Mouse (Mus musculus) cerebellum, postnatal 14 days (tissue): ENCODE results near the gene Hlcs.
"Not testable (repeated sequence)": the region's sequence is repeated elsewhere in the genome, so short reads cannot be mapped to it uniquely, and the experiment has no call there.

Experiments used
- DNase-seq, 2 experiments: peaks; one replicate each; pipeline ENCODE4 v3.0.0; 2021; ENCODE audit warnings: mixed read lengths in 2 of 2

Gene Hlcs

GRCm38 (mm10) chr16:94313229-94314030 is at the start of gene Hlcs:
Hlcs (minus strand) TSS chr16:94313571.
- peak; percentile 99 for DNase-seq

- peak; percentile 63 to 66 for DNase-seq
Measured at GRCm38 (mm10) chr16:94362174-94362873, 49.0 kb upstream of the Hlcs start.

- DNase-seq = no peak
Measured at GRCm38 (mm10) chr16:94360578-94361350, 47.4 kb upstream of the Hlcs start.

GRCm38 (mm10) chr16:94358091-94358490 is 44.7 kb upstream of the Hlcs start:
- DNase-seq = no peak

GRCm38 (mm10) chr16:94356776-94357494 is 43.6 kb upstream of the Hlcs start:
- DNase-seq = no peak

- no peak for DNase-seq
Measured at GRCm38 (mm10) chr16:94356046-94356445, 42.7 kb upstream of the Hlcs start.

- DNase-seq = no peak
Measured at GRCm38 (mm10) chr16:94354450-94354849, 41.1 kb upstream of the Hlcs start.

- DNase-seq = no peak
Measured at GRCm38 (mm10) chr16:94350287-94350677, 36.9 kb upstream of the Hlcs start.

- DNase-seq = peak in 1 of 2 experiments; percentile 20
Measured at GRCm38 (mm10) chr16:94349588-94350286, 36.4 kb upstream of the Hlcs start.

GRCm38 (mm10) chr16:94348779-94349178 is 35.4 kb upstream of the Hlcs start:
- no peak for DNase-seq

- DNase-seq = no peak
Measured at GRCm38 (mm10) chr16:94347080-94347731, 33.8 kb upstream of the Hlcs start.

- no peak for DNase-seq
Measured at GRCm38 (mm10) chr16:94345733-94346132, 32.4 kb upstream of the Hlcs start.

GRCm38 (mm10) chr16:94339164-94340160 is 26.1 kb upstream of the Hlcs start:
- not testable (repeated sequence) for DNase-seq

GRCm38 (mm10) chr16:94335656-94336055 is 22.3 kb upstream of the Hlcs start:
- DNase-seq = no peak

GRCm38 (mm10) chr16:94331886-94332252 is 18.5 kb upstream of the Hlcs start:
- DNase-seq = peak; percentile 72 to 81

- no peak for DNase-seq
Measured at GRCm38 (mm10) chr16:94331233-94331885, 18.0 kb upstream of the Hlcs start.

- DNase-seq = peak in 1 of 2 experiments; percentile 16
Measured at GRCm38 (mm10) chr16:94330429-94330828, 17.1 kb upstream of the Hlcs start.

- peak in 1 of 2 experiments; percentile 6 for DNase-seq
Measured at GRCm38 (mm10) chr16:94328881-94329867, 15.8 kb upstream of the Hlcs start.
